Mouse (Mus musculus) heart, postnatal 0 days (tissue): ENCODE results near the gene Pacsin2. TPM values are rescaled to one million over a fixed set of nuclear protein-coding genes. Genes with fewer than 3 reads are reported as not detected.
A peak's percentile ranks its signal among the peaks of the same experiment; 100 is the strongest.

Source experiments
- ATAC-seq: fragments of 200-750 bp; cut with Nextera tagmentation; 2 replicates; pipeline ENCODE4 v1.8.0; 2017; ENCODE audit warnings: low read depth, moderate number of reproducible peaks, moderate library complexity; ENCODE audit not compliant: insufficient read depth
- DNase-seq: peaks from one replicate; pipeline ENCODE4 v3.0.0-alpha.2; 2016; ENCODE audit warnings: low spot score
- H3K27ac ChIP-seq: fragments of 300-500 bp; sonication (generic); 2 replicates; pipeline ENCODE4 v1.5.1; 2014; ENCODE audit warnings: low read depth, mild to moderate bottlenecking
- H3K27me3 ChIP-seq: fragments of 300-500 bp; sonication (generic); 2 replicates; pipeline ENCODE4 v1.6.1; 2014; ENCODE audit warnings: low read length, mixed read lengths; ENCODE audit not compliant: control insufficient read depth, insufficient read depth
- H3K36me3 ChIP-seq: fragments of 300-500 bp; sonication (generic); replicated peaks from 2 replicates; pipeline ENCODE4 v1.6.1; 2014; ENCODE audit warnings: low read length, mixed read lengths; ENCODE audit not compliant: control insufficient read depth, insufficient read depth
- H3K4me1 ChIP-seq: fragments of 300-500 bp; sonication (generic); 2 replicates; pipeline ENCODE4 v1.6.1; 2014; ENCODE audit warnings: antibody characterized with exemption; ENCODE audit not compliant: control insufficient read depth, insufficient read depth
- H3K4me2 ChIP-seq: fragments of 300-500 bp; sonication (generic); 2 replicates; pipeline ENCODE4 v1.6.1; 2014; ENCODE audit warnings: low read depth, mild to moderate bottlenecking, low read length, moderate library complexity
- H3K4me3 ChIP-seq: fragments of 300-500 bp; sonication (generic); 2 replicates; pipeline ENCODE4 v1.5.1; 2014; ENCODE audit warnings: low read depth, low read length
- H3K9ac ChIP-seq: fragments of 300-500 bp; sonication (generic); replicated peaks from 2 replicates; pipeline ENCODE4 v1.6.1; 2014; ENCODE audit warnings: low read depth, low read length, mixed read lengths
- H3K9me3 ChIP-seq: fragments of 300-500 bp; sonication (generic); replicated peaks from 2 replicates; pipeline ENCODE4 v1.6.1; 2016; ENCODE audit warnings: low read length; ENCODE audit not compliant: control insufficient read depth
- CTCF ChIP-seq: IDR thresholded peaks from 2 replicates; pipeline ENCODE4 v1.5.1; 2016; ENCODE audit warnings: antibody characterized with exemption, control low read depth, low read depth
- EP300 ChIP-seq: IDR thresholded peaks from 2 replicates; pipeline ENCODE4 v1.6.1; 2016; ENCODE audit warnings: antibody characterized with exemption, low read depth
- WGBS: fragments of 180-500 bp; shearing (Covaris S2); extraction: QIAGEN DNeasy Blood & Tissue Kit; methylation state at CpG from one replicate; pipeline ENCODE4 v1.1.7; 2014; 5-methylcytosine and 5-hydroxymethylcytosine counted together
- polyA plus RNA-seq: library from polyadenylated mRNA; unstranded; fragments of >200 nt; fragmentation: Nextera tagmentation; extraction: Ambion mirVana; gene quantifications from 2 replicates; pipeline ENCODE4 v1.2.1, GENCODE M21; 2015
- total RNA-seq: library from RNA; depleted of rRNA; stranded (reverse); fragments of >200 nt; gene quantifications from 2 replicates; pipeline ENCODE4 v1.2.3, GENCODE M21; 2014; ENCODE audit warnings: low replicate concordance

Pacsin2 gene
- total and polyA plus RNA-seq, 2 experiments from 2014 or later: 63.3 to 78.0 TPM

DNA sequence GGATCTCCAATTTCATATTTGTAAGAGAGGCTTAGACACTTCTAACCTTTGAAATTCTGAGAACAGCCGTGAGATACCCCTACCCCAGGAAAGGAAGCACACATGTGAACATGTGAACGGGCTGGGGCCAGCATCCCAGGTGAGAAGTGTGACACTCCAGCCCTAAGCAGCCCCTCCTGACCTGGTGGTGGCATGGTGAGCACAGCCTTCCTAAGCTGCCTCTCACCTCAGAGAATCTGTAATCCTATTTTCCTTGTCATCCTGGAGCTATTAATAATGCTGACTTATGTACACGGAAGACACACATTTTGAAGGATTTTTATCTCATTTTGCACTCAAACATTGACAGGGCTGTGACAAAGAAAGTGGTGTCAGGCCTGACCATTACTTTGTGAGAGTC lies 3.5 kb downstream of the Pacsin2 start:
- ATAC-seq: no peak
- no peak overlapping the region for H3K27ac ChIP-seq
- H3K4me2 ChIP-seq: no peak overlapping the region
- H3K4me3 ChIP-seq: no peak overlapping the region
- TF ChIP-seq CTCF (no peak), EP300 (no peak)
- WGBS: 75% methylated on average over 3 of the region's 3 CpGs
- no peaks in the 10 kb centered on the region for H3K36me3 ChIP-seq
- H3K9me3 ChIP-seq: no peaks in the 10 kb centered on the region
- H3K9ac ChIP-seq: no peak overlapping the region
- peaks cover 25% of the 10 kb centered on the region for H3K4me1 ChIP-seq
- DNase-seq: no peak
- no peaks in the 10 kb centered on the region for H3K27me3 ChIP-seq

DNA sequence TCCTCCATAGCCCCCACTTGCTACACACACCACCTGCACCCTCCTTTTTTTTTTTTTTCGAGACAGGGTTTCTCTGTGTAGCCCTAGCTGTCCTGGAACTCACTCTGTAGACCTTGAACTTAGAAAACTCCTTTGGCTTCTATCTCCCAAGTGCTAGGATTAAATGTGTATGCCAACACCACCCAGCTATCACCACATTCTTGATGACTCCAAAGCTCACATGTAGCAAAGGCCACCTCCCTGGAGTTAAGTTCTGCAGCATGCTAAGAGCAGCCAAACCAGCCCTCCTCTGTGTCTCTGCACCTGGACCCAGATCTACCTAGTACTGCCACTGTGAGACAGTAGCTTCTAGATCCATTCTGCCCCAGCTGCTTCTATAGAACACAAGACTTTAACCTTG lies 6.9 kb downstream of the Pacsin2 start:
- Histone ChIP-seq H3K27ac (peak overlapping the region; percentile 27), H3K9me3 (no peaks in the 10 kb centered on the region), H3K4me3 (no peak overlapping the region), H3K36me3 (no peaks in the 10 kb centered on the region), H3K9ac (no peak overlapping the region), H3K4me2 (no peak overlapping the region), H3K27me3 (no peaks in the 10 kb centered on the region), H3K4me1 (peaks cover 37% of the 10 kb centered on the region)
- WGBS: 70% methylated on average over 1 of the region's 1 CpGs
- TF ChIP-seq EP300 (no peak), CTCF (no peak)
- peak; percentile 35 for DNase-seq
- 0 out of 2 replicates have a peak, but pooled peaks have one; percentile 44 for ATAC-seq

DNA sequence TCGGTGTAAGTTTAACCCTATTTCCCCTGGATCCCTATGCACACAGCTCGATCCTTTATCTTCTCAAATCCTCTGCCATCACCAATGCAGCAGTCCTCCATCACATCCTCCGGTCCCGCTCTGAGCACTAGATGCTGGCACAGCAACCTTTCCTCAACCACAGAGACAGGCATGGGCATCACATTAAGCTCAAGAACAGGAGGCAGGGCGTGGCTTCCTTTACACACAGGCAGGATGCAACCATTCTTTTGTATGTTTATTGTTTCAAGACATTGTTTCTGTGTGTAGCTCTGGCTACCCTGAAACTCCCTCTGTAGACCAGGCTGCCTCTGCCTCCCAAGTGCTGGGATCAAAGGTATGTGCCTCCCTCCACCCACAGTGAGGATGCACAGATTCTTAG lies 8.8 kb downstream of the Pacsin2 start:
- Histone ChIP-seq H3K4me3 (no peak overlapping the region), H3K4me2 (no peak overlapping the region), H3K4me1 (peaks cover 51% of the 10 kb centered on the region), H3K27ac (peak overlapping the region; percentile 34; the same call in 1 of the 2 replicates), H3K9me3 (no peaks in the 10 kb centered on the region), H3K27me3 (no peaks in the 10 kb centered on the region), H3K9ac (no peak overlapping the region), H3K36me3 (no peaks in the 10 kb centered on the region)
- TF ChIP-seq CTCF: no peak
- TF ChIP-seq EP300: no peak
- DNase-seq: no peak
- no peak for ATAC-seq
- WGBS: 81% methylated on average over 5 of the region's 5 CpGs

DNA sequence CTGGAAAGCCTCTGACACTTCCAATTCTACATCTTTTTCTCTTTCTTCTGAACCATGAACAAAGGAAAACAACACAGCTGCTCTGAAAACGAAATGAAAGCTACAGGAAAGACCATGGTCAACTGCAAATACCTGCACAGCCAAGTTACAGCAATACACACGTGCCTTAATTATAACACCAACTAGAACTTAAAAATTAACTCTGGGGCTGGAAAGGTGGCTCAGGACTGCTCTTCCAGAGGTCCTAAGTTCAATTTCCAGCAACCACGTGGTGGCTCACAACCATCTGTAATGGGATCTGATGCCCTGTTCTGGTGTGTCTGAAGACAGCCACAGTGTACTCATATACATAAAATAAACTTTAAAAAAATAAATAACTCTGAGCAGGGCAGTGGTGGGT lies 9.4 kb downstream of the Pacsin2 start:
- WGBS: 62% methylated on average over 3 of the region's 3 CpGs
- TF ChIP-seq CTCF (no peak), EP300 (no peak)
- Histone ChIP-seq H3K4me2 (no peak overlapping the region), H3K9me3 (no peaks in the 10 kb centered on the region), H3K4me3 (no peak overlapping the region), H3K4me1 (peaks cover 51% of the 10 kb centered on the region), H3K9ac (no peak overlapping the region), H3K27ac (no peak overlapping the region), H3K27me3 (no peaks in the 10 kb centered on the region), H3K36me3 (no peaks in the 10 kb centered on the region)
- ATAC-seq (no peak), DNase-seq (no peak)

DNA sequence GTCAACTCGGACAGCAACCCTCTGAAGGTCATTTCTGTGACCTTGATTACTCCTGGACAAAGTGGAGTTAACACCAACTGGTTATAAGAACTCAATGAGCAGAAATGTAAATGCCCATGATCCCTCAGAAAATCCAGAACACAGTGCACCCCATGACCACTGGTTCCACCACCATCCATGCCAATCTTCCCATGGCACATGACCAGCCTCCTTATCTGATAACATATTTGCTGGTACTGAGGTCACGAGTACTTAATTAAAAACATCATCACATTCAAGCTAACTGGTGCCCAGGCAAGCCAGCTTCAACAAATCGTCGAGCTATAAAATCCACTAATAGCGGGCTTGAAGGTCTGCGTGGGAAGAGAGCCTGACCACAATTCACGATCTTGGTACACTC lies 10.0 kb downstream of the Pacsin2 start:
- H3K27ac ChIP-seq: peak overlapping the region; percentile 80
- DNase-seq: no peak
- no peaks in the 10 kb centered on the region for H3K27me3 ChIP-seq
- H3K36me3 ChIP-seq: no peaks in the 10 kb centered on the region
- H3K4me3 ChIP-seq: no peak overlapping the region
- no peak for TF ChIP-seq CTCF
- no peak for TF ChIP-seq EP300
- no peak overlapping the region for H3K9ac ChIP-seq
- no peak for ATAC-seq
- no peaks in the 10 kb centered on the region for H3K9me3 ChIP-seq
- WGBS: 49% methylated on average over 7 of the region's 7 CpGs
- peaks cover 51% of the 10 kb centered on the region for H3K4me1 ChIP-seq
- no peak overlapping the region for H3K4me2 ChIP-seq

DNA sequence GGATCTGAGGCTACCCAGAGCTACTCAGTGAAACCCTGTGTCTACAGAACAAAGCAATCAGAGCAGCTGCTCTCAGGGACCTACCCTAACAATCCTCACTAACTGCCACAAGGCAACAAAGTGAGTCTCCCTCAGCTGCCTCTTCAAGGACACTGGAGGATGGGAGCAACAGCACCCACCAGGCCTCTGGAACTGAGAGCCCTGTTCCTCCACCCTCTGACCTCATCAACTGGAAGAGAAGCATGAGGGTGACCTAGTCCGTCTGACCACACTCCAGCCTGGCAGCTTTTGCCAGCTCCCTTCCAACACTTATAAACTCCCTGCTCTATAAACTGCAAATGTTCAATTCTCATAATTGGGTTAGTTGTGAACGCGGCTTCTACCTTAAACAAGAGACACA lies 10.5 kb downstream of the Pacsin2 start:
- H3K27ac ChIP-seq: peak overlapping the region; percentile 80
- no peak overlapping the region; the same call in 1 of the 2 replicates for H3K9ac ChIP-seq
- no peak overlapping the region for H3K4me2 ChIP-seq
- no peaks in the 10 kb centered on the region for H3K36me3 ChIP-seq
- H3K4me3 ChIP-seq: no peak overlapping the region
- DNase-seq: no peak
- no peaks in the 10 kb centered on the region for H3K27me3 ChIP-seq
- WGBS: 69% methylated on average over 3 of the region's 3 CpGs
- no peaks in the 10 kb centered on the region for H3K9me3 ChIP-seq
- TF ChIP-seq EP300: no peak
- TF ChIP-seq CTCF: no peak
- peak; percentile 57; the same call in 1 of the 2 replicates for ATAC-seq
- peaks cover 53% of the 10 kb centered on the region for H3K4me1 ChIP-seq
